Mouse (Mus musculus) adrenal gland, adult 8-10 months (tissue): ENCODE results near the gene Tekt3. TPM values are rescaled to one million over a fixed set of nuclear protein-coding genes. Genes with fewer than 3 reads are reported as not detected.

Experiments
- DNase-seq: peaks from one replicate; pipeline ENCODE4 v3.0.0; 2022
- total RNA-seq, 4 experiments: library from RNA; stranded (reverse); gene quantifications; 2 replicates each; pipeline ENCODE4 v1.2.4; 2022

Tekt3 gene
- total RNA-seq, 4 experiments from 2014 or later: not detected

DNA sequence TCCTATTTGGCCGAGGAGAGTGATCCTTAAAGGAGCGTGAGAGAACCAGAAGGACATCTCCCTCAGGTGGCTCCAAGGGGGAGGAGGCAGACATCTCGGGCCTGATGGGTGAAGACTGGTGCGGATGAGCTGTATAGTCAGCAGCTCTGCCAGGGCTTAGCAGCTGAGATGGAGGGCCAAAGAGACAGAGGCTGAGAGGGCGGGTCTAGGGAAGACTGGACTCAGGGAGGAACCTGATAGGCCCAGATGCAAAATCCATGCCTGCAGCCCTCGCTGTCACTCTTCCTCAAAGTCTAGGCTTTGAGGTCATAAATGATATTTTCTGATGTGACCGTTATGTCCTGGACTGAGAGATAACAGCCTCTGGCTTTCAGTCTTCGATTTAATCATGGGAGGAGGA lies 65.5 kb downstream of the Tekt3 start:
- no peak for DNase-seq

DNA sequence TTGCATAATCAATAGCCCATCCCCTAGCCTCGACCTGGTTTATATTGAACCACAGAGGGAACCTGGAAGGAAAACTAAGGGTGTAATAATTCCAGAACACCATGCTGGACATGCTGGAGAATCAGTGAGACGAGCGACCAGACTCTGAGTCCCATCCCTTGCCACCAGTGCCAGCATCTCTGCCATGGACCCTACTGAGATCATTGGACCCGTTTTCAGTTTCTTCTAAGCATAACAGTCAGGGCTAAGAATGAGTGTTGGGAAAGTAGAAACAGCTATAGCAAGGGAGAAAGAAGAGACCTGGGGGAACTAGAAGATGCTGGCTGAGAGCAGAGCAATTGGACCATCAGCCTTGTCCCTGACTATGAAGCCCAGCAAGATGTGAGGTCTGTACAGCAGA lies 66.1 kb downstream of the Tekt3 start:
- no peak for DNase-seq

GRCm38 (mm10) chr11:63128784-63129183 lies 67.3 kb downstream of the Tekt3 start, which contains the start of gene Pmp22:
Pmp22 (plus strand) TSS chr11:63128982.
- DNase-seq: no peak

GRCm38 (mm10) chr11:63129375-63129774 lies 67.9 kb downstream of the Tekt3 start:
- no peak for DNase-seq

- no peak for DNase-seq
Observed at GRCm38 (mm10) chr11:63129840-63130239, 68.4 kb downstream of the Tekt3 start.

DNA sequence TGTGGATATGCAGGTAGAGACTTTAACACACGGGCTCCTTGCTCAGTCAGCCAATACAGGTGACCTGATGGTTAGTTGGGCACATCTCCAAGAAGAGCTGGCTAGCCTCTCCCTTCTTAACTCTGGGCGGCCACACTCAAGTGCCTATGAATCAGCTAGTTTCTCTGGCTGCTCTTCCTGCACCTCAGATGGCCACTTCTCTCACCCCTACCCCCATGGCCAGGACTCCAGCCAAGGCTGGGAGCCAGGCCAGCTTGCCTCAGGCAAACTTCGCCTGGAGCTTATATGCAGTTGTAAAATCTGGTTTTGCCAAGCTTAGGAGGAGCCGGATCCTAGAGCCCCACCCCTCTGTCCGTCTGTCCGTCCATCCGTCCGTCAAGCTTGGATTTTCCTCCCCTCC lies 69.0 kb downstream of the Tekt3 start:
- DNase-seq: peak; percentile 79

DNA sequence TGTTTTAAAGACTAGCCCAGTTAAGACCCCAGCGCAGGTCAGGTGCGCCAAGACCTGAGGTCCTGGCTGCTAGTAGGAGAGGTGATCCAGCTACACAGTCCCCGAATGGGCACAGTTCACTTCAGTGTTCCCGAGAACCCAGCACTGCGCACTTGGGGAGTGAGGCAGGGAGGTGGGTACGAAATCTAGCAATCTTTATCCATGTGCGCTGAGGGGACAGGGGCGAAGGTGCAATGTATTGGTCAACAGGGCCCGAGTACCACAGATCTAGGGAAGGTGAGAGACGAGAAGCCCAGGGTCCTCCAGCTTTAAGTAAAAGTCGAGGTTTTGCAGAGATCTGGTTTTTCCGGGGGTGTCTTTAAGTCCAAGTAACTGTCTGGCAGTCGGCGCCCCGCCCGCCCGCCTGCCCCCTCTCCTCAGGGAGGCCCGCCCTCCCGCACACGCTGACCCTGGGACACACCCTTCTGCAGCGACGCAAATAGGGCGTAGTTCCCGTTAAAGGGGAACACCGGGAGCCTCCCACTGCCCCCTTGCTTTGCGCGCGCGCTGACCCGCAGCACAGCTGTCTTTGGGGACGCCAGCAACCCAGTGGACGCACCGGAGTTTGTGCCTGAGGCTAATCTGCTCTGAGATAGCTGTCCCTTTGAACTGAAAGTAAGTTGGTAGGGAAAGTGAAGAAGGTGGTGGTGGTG lies 69.7 kb downstream of the Tekt3 start:
- DNase-seq: peak; percentile 75

DNA sequence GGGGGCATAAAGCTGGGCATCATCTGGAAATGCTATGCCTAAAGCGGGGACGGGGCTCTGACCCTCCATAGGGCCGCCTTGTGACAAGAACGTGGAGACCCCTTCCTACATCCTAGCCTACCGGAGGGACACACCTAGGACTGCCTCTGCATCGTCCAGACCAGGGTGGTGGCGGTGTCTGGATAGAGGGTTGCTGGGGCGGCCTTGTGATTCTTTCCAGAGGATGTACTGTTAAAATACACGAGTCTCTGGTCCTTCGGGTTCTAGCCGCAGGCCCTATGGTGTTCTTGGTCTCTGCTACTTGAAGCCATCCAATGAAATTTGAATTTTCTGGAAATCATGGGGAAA lies 70.2 kb downstream of the Tekt3 start:
- no peak for DNase-seq

- DNase-seq: no peak
Observed at GRCm38 (mm10) chr11:63132151-63132500, 70.7 kb downstream of the Tekt3 start.

- peak; percentile 91 for DNase-seq
Observed at GRCm38 (mm10) chr11:63132501-63133435, 71.3 kb downstream of the Tekt3 start.

- no peak for DNase-seq
Observed at GRCm38 (mm10) chr11:63134021-63134420, 72.6 kb downstream of the Tekt3 start.

- DNase-seq: no peak
Observed at GRCm38 (mm10) chr11:63134742-63135482, 73.5 kb downstream of the Tekt3 start.

DNA sequence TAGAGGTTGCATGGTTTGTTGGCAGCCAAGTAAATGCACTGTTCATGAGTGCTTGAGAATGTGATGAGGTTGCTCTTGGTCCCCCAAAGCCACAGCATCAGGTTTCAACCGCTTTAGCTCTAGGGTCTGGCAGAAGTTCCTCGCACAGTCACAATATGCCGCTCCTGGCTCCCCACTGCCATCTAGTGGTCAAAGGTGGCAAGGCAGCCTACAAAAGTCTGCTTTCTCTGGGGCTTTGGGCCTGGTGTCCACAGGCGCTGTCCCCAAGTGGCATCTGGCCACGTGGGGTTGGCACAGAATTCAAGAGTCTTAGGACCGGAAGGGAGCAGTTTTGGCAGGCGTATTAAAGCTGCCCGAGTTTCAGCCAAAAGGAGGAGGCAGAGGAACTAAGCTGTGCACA lies 74.2 kb downstream of the Tekt3 start:
- DNase-seq: peak; percentile 89

- DNase-seq: peak; percentile 74
Observed at GRCm38 (mm10) chr11:63136205-63136604, 74.8 kb downstream of the Tekt3 start.

GRCm38 (mm10) chr11:63136836-63137416 lies 75.5 kb downstream of the Tekt3 start:
- no peak for DNase-seq

DNA sequence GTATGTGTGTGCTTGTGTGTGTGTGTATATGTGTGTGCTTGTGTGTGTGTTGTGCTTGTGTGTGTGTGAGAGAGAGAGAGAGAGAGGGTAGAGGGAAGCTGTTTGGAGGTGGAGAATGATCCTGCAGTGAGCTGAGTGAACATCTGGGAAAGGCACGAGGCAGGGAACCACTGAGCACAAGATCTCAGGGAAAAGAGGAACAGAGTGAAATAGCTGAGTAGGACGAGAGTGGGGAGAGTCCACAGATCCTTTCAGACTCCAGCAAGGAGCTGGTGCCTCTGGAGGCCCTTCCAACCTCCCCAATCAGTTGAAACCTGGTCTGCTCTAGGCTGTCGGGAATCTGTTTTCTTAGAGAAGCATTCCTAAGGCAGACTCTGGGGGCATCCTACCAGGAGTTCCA lies 77.3 kb downstream of the Tekt3 start:
- no peak for DNase-seq

GRCm38 (mm10) chr11:63142311-63142710 lies 80.9 kb downstream of the Tekt3 start:
- no peak for DNase-seq

GRCm38 (mm10) chr11:63142816-63143215 lies 81.4 kb downstream of the Tekt3 start:
- DNase-seq: no peak

GRCm38 (mm10) chr11:63143486-63143885 lies 82.0 kb downstream of the Tekt3 start:
- DNase-seq: peak; percentile 54
